Mouse (Mus musculus) heart, embryonic 15.5 days (tissue): Measurements from ENCODE around the gene Grm4. TPM values are rescaled to one million over a fixed set of nuclear protein-coding genes. Genes with fewer than 3 reads are reported as not detected.

Experiments
- ATAC-seq: fragments of 200-750 bp; cut with Nextera tagmentation; replicated peaks from 2 replicates; pipeline ENCODE4 v1.8.0; 2017; ENCODE audit warnings: low read depth, moderate TSS enrichment; ENCODE audit not compliant: insufficient number of reproducible peaks, insufficient read depth, low FRiP score
- H3K27ac ChIP-seq: fragments of 300-500 bp; sonication (generic); 2 replicates; pipeline ENCODE4 v1.5.1; 2015; ENCODE audit warnings: mild to moderate bottlenecking, inconsistent platforms
- H3K27me3 ChIP-seq: fragments of 300-500 bp; sonication (generic); 2 replicates; pipeline ENCODE4 v1.6.1; 2015; ENCODE audit warnings: inconsistent platforms
- H3K36me3 ChIP-seq: fragments of 300-500 bp; sonication (generic); 2 replicates; pipeline ENCODE4 v1.6.1; 2015; ENCODE audit warnings: mild to moderate bottlenecking, inconsistent platforms
- H3K4me1 ChIP-seq: fragments of 300-500 bp; sonication (generic); replicated peaks from 2 replicates; pipeline ENCODE4 v1.6.1; 2015; ENCODE audit warnings: inconsistent platforms
- H3K4me2 ChIP-seq: fragments of 300-500 bp; sonication (generic); 2 replicates; pipeline ENCODE4 v1.6.1; 2015; ENCODE audit warnings: inconsistent platforms, mild to moderate bottlenecking, moderate library complexity
- H3K4me3 ChIP-seq: fragments of 300-500 bp; sonication (generic); 2 replicates; pipeline ENCODE4 v1.5.1; 2015; ENCODE audit warnings: mild to moderate bottlenecking, inconsistent platforms
- H3K9ac ChIP-seq: fragments of 300-500 bp; sonication (generic); 2 replicates; pipeline ENCODE4 v1.6.1; 2015; ENCODE audit warnings: mild to moderate bottlenecking, inconsistent platforms
- H3K9me3 ChIP-seq: fragments of 300-500 bp; sonication (generic); replicated peaks from 2 replicates; pipeline ENCODE4 v1.6.1; 2016; ENCODE audit warnings: inconsistent platforms
- WGBS: fragments of 180-500 bp; shearing (Covaris S2); methylation state at CpG from one replicate; pipeline ENCODE4 v1.1.7; 2015; ENCODE audit warnings: mixed read lengths; 5-methylcytosine and 5-hydroxymethylcytosine counted together
- polyA plus RNA-seq: library from polyadenylated mRNA; unstranded; fragments of >200 nt; fragmentation: Nextera tagmentation; extraction: Ambion mirVana; gene quantifications from 2 replicates; pipeline ENCODE4 v1.2.1, GENCODE M21; 2015

Grm4 gene
- polyA plus RNA-seq, 1 experiment from 2014 or later: 0.05 TPM

DNA sequence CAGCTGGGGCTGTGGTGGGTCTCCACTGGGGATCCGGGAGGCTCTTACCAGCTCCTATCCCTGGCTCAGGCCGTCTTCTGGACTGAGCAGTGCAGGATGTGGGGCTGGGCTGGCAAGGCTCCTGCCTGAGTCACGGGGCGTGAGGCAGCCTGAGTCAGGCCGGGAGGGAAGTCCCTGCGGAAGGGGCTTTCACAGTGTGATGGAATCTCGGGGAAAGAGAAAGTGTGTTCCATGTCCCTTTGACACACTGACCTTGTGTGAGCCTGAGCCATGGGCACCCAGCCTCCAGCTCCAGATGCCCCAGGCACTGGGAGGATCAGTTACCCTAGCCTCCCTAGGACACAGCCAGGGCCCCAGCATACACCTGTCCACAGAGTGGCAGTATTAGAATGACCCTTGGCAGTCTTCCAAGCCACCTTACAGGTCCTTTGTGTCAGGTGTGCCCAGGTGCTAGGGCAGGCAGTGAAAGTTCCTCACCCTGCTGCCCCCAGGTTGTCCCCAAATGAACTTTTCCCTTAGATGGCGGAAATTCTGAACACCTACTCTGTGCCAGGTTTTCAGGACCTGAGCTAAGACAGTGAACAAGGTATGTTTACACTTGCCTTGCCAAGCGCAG lies 26.2 kb upstream of the Grm4 start:
- Histone ChIP-seq H3K4me2 (no peak overlapping the region), H3K27ac (no peak overlapping the region), H3K27me3 (peaks cover 16% of the 10 kb centered on the region), H3K4me1 (peaks cover 12% of the 10 kb centered on the region), H3K9me3 (no peaks in the 10 kb centered on the region), H3K36me3 (no peaks in the 10 kb centered on the region), H3K4me3 (no peak overlapping the region), H3K9ac (no peak overlapping the region)
- peak; percentile 44; the same call in 1 of the 2 replicates for ATAC-seq
- 58% methylated on average over 9 of the region's 9 CpGs for WGBS

- Histone ChIP-seq H3K4me2 (no peak overlapping the region), H3K9ac (no peak overlapping the region), H3K27ac (no peak overlapping the region), H3K4me3 (no peak overlapping the region), H3K27me3 (peaks cover 16% of the 10 kb centered on the region), H3K9me3 (no peaks in the 10 kb centered on the region), H3K4me1 (peaks cover 12% of the 10 kb centered on the region), H3K36me3 (no peaks in the 10 kb centered on the region)
- no peak for ATAC-seq
- WGBS: 59% methylated on average over 7 of the region's 7 CpGs
These were observed 25.4 kb upstream of the Grm4 start for GRCm38 (mm10) chr17:27546574-27547085.

DNA sequence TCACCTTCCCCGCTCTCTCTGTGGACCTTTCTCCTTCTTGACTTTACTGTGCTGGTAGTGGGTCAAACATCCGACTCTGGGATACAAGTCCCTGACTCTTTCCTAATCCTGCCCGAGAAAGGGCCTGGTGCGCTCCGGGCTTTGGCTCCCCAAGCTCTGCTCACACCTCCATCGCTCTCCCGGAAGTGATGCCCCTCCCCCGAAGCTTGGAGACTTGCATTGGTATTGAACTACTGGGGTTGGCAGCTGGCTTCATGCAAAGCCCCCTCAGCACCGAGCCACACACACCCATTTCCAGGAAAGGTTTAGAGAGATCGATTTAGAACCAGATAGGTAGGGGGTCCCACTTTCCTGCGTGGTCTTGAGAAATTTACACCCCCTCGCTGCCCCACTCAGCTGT lies 24.8 kb upstream of the Grm4 start:
- Histone ChIP-seq H3K27me3 (peaks cover 16% of the 10 kb centered on the region), H3K27ac (no peak overlapping the region), H3K9ac (no peak overlapping the region), H3K4me1 (peaks cover 12% of the 10 kb centered on the region), H3K4me2 (no peak overlapping the region), H3K4me3 (no peak overlapping the region), H3K36me3 (no peaks in the 10 kb centered on the region), H3K9me3 (no peaks in the 10 kb centered on the region)
- WGBS: 47% methylated on average over 12 of the region's 12 CpGs
- ATAC-seq: no peak

- no peak overlapping the region for H3K9ac ChIP-seq
- H3K27me3 ChIP-seq: peaks cover 12% of the 10 kb centered on the region
- H3K9me3 ChIP-seq: no peaks in the 10 kb centered on the region
- no peak overlapping the region for H3K4me2 ChIP-seq
- no peaks in the 10 kb centered on the region for H3K36me3 ChIP-seq
- ATAC-seq: no peak
- no peak overlapping the region for H3K27ac ChIP-seq
- peaks cover 12% of the 10 kb centered on the region for H3K4me1 ChIP-seq
- H3K4me3 ChIP-seq: no peak overlapping the region
- WGBS: 71% methylated on average over 11 of the region's 11 CpGs
These were observed 23.3 kb upstream of the Grm4 start for GRCm38 (mm10) chr17:27544551-27544950.

GRCm38 (mm10) chr17:27541984-27542383 lies 20.8 kb upstream of the Grm4 start:
- no peaks in the 10 kb centered on the region for H3K9me3 ChIP-seq
- no peaks in the 10 kb centered on the region for H3K36me3 ChIP-seq
- H3K9ac ChIP-seq: no peak overlapping the region
- no peaks in the 10 kb centered on the region; the same call in 1 of the 2 replicates for H3K4me1 ChIP-seq
- no peak overlapping the region for H3K27ac ChIP-seq
- no peak for ATAC-seq
- no peak overlapping the region for H3K4me3 ChIP-seq
- no peak overlapping the region for H3K4me2 ChIP-seq
- 81% methylated on average over 3 of the region's 3 CpGs for WGBS
- peaks cover 12% of the 10 kb centered on the region for H3K27me3 ChIP-seq

DNA sequence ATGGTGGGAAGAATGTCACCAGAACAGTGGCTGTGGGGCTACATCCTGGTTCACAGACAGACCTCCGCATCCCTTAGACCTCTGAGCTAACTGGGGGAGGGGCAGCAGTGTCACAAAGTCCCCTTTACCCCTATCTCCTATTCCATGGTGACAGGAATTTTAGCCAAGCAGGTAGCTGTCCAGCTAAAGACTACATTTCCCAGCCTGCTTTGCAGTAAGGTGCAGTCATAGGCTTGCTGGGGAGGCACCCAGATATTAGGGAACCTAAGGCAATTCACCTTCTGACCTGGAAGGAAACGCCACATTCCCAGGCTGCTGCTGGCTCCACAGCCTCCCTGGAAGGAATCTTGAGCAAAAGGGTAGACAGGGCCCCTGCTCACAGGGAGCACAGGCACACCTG lies 20.1 kb upstream of the Grm4 start:
- no peak overlapping the region for H3K9ac ChIP-seq
- no peak overlapping the region for H3K27ac ChIP-seq
- H3K4me3 ChIP-seq: no peak overlapping the region
- peaks cover 6% of the 10 kb centered on the region for H3K27me3 ChIP-seq
- no peak overlapping the region for H3K4me2 ChIP-seq
- ATAC-seq: no peak
- H3K36me3 ChIP-seq: no peaks in the 10 kb centered on the region
- H3K4me1 ChIP-seq: no peaks in the 10 kb centered on the region
- WGBS: 50% methylated on average over 2 of the region's 2 CpGs
- H3K9me3 ChIP-seq: no peaks in the 10 kb centered on the region

DNA sequence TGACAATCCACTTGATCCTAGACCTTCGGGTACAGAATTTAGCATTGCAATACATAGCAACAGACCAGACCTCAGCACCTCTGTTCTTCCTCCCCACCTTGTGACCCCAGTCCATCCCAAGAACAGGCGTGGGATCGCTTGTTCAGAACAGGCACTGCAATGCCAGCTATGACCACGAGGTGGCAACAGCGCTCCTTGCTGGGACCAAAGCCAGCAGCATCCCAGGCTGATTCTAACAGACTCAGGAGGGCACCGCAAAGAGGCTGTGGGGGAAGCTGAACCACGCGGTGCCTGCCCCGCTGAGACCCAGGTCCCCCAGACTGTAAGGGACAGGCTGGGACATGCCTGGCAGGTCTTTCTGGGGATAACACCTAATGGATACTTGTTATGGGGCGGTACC lies 13.5 kb upstream of the Grm4 start:
- Histone ChIP-seq H3K9ac (no peak overlapping the region), H3K9me3 (no peaks in the 10 kb centered on the region), H3K4me3 (no peak overlapping the region), H3K4me2 (no peak overlapping the region), H3K36me3 (no peaks in the 10 kb centered on the region), H3K27me3 (no peaks in the 10 kb centered on the region), H3K27ac (no peak overlapping the region), H3K4me1 (no peaks in the 10 kb centered on the region)
- WGBS: 2% methylated on average over 10 of the region's 10 CpGs
- ATAC-seq: no peak

DNA sequence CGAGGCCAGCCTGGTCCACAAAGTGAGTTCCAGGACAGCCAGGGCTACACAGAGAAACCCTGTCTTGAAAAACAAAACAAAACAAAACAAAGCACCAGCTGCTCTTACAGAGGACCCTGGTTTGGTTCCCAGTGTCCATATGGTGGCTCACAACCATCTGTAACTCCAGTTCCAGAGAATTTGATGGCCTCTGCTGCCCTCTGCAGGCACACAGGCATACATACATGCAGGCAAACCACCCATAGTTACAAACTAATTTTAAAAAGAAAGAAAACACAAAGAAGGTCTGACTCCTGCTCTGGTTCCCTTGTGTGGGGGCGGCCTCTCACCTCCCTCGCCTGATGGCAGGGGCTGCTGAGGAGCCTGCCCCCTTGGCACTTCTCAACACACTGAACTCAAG lies 12.2 kb upstream of the Grm4 start:
- Histone ChIP-seq H3K36me3 (no peaks in the 10 kb centered on the region), H3K4me2 (no peak overlapping the region), H3K27me3 (no peaks in the 10 kb centered on the region), H3K4me3 (no peak overlapping the region), H3K4me1 (no peaks in the 10 kb centered on the region), H3K9me3 (no peaks in the 10 kb centered on the region), H3K9ac (no peak overlapping the region), H3K27ac (no peak overlapping the region)
- WGBS: 85% methylated on average over 3 of the region's 3 CpGs
- no peak for ATAC-seq

GRCm38 (mm10) chr17:27532095-27532494 lies 10.9 kb upstream of the Grm4 start:
- Histone ChIP-seq H3K9ac (no peak overlapping the region), H3K9me3 (no peaks in the 10 kb centered on the region), H3K36me3 (no peaks in the 10 kb centered on the region), H3K27ac (no peak overlapping the region), H3K4me1 (no peaks in the 10 kb centered on the region), H3K27me3 (no peaks in the 10 kb centered on the region), H3K4me2 (no peak overlapping the region), H3K4me3 (no peak overlapping the region)
- WGBS: 79% methylated on average over 8 of the region's 8 CpGs
- no peak for ATAC-seq

GRCm38 (mm10) chr17:27528767-27529166 lies 7.6 kb upstream of the Grm4 start:
- no peak for ATAC-seq
- no peaks in the 10 kb centered on the region for H3K36me3 ChIP-seq

GRCm38 (mm10) chr17:27528030-27528429 lies 6.8 kb upstream of the Grm4 start:
- no peaks in the 10 kb centered on the region for H3K36me3 ChIP-seq
- no peak overlapping the region for H3K27ac ChIP-seq
- no peak overlapping the region for H3K4me2 ChIP-seq
- H3K9me3 ChIP-seq: no peaks in the 10 kb centered on the region
- 47% methylated on average over 8 of the region's 8 CpGs for WGBS
- ATAC-seq: no peak
- H3K4me3 ChIP-seq: no peak overlapping the region
- no peak overlapping the region for H3K9ac ChIP-seq
- H3K4me1 ChIP-seq: no peaks in the 10 kb centered on the region
- H3K27me3 ChIP-seq: no peaks in the 10 kb centered on the region

More at GRCm38 (mm10) chr17:27528767-27529166, 7.6 kb upstream of the Grm4 start:
- Histone ChIP-seq H3K27me3 (no peaks in the 10 kb centered on the region), H3K4me2 (no peak overlapping the region), H3K27ac (no peak overlapping the region), H3K9me3 (no peaks in the 10 kb centered on the region), H3K4me3 (no peak overlapping the region), H3K9ac (no peak overlapping the region), H3K4me1 (no peaks in the 10 kb centered on the region)
- WGBS: 71% methylated on average over 5 of the region's 5 CpGs

- H3K4me2 ChIP-seq: no peak overlapping the region
- H3K27me3 ChIP-seq: peaks cover 4% of the 10 kb centered on the region
- no peak overlapping the region for H3K27ac ChIP-seq
- no peaks in the 10 kb centered on the region for H3K36me3 ChIP-seq
- 71% methylated on average over 6 of the region's 6 CpGs for WGBS
- no peaks in the 10 kb centered on the region for H3K4me1 ChIP-seq
- no peak overlapping the region for H3K9ac ChIP-seq
- H3K9me3 ChIP-seq: no peaks in the 10 kb centered on the region
- H3K4me3 ChIP-seq: no peak overlapping the region
- no peak for ATAC-seq
These were observed 6.0 kb upstream of the Grm4 start for GRCm38 (mm10) chr17:27527188-27527587.
